25 mouse cellular contexts compared by ENCODE assay signal in genomic region chr10:51816626-51817025, GRCm38 (mm10).
"Had no signal": no experiment of that assay in that cellular context is flagged by ENCODE, and none has a peak within 500 bp of the region (broad histone marks: within the 10 kb centered on the region; RNA-seq: fewer than 3 reads in every experiment).

No protein-coding gene starts in this region.

- H3K9ac ChIP-seq: embryonic facial prominence, embryonic 12.5 days; embryonic facial prominence, embryonic 13.5 days; embryonic facial prominence, embryonic 15.5 days; forebrain, embryonic 12.5 days; forebrain, embryonic 13.5 days; forebrain, embryonic 15.5 days; forebrain, postnatal 0 days had no signal

- ATAC-seq: forebrain, embryonic 13.5 days; forebrain, embryonic 14.5 days; forebrain, embryonic 15.5 days; forebrain, embryonic 16.5 days; forebrain, postnatal 0 days had no signal

- H3K4me1 ChIP-seq: embryonic facial prominence, embryonic 10.5 days; embryonic facial prominence, embryonic 12.5 days; embryonic facial prominence, embryonic 13.5 days; embryonic facial prominence, embryonic 15.5 days; forebrain, embryonic 10.5 days; forebrain, embryonic 12.5 days; forebrain, embryonic 13.5 days; forebrain, embryonic 15.5 days; heart, embryonic 10.5 days had no signal

- H3K36me3 ChIP-seq: embryonic facial prominence, embryonic 10.5 days; embryonic facial prominence, embryonic 12.5 days; embryonic facial prominence, embryonic 13.5 days; embryonic facial prominence, embryonic 15.5 days; forebrain, embryonic 10.5 days; forebrain, embryonic 12.5 days; forebrain, embryonic 15.5 days; heart, embryonic 10.5 days had no signal

- H3K4me3 ChIP-seq: embryonic facial prominence, embryonic 10.5 days; embryonic facial prominence, embryonic 12.5 days; embryonic facial prominence, embryonic 13.5 days; embryonic facial prominence, embryonic 15.5 days; erythroblast, embryonic 14.5 days; forebrain, embryonic 10.5 days; forebrain, embryonic 12.5 days; forebrain, embryonic 13.5 days; forebrain, embryonic 15.5 days; gastrocnemius, adult 2 months; heart, adult 2 months; heart, embryonic 10.5 days had no signal

- H3K9me3 ChIP-seq: embryonic facial prominence, embryonic 10.5 days; embryonic facial prominence, embryonic 12.5 days; embryonic facial prominence, embryonic 13.5 days; embryonic facial prominence, embryonic 15.5 days; forebrain, embryonic 10.5 days; forebrain, embryonic 12.5 days; forebrain, embryonic 13.5 days; forebrain, embryonic 15.5 days; heart, embryonic 10.5 days had no signal

- H3K27ac ChIP-seq: embryonic facial prominence, embryonic 10.5 days; embryonic facial prominence, embryonic 12.5 days; embryonic facial prominence, embryonic 13.5 days; embryonic facial prominence, embryonic 15.5 days; forebrain, embryonic 10.5 days; forebrain, embryonic 12.5 days; forebrain, embryonic 13.5 days; forebrain, embryonic 15.5 days; gastrocnemius, adult 2 months; heart, adult 2 months; heart, embryonic 10.5 days had no signal

- DNase-seq: cerebellum, postnatal 10 days; cerebellum, postnatal 14 days; cerebellum, postnatal 25 days; cerebellum, postnatal 36 days; embryo, embryonic 11 days; forebrain, postnatal 0 days; gastrocnemius, adult 2 months; gastrocnemius, postnatal 10 days; gastrocnemius, postnatal 14 days; gastrocnemius, postnatal 25 days; heart, adult 11 months; heart, adult 18-20 months; heart, adult 2 months had no signal
